Mouse (Mus musculus) forebrain, embryonic 12.5 days (tissue): ENCODE results near the gene Dido1. TPM values are rescaled to one million over a fixed set of nuclear protein-coding genes. Genes with fewer than 3 reads are reported as not detected.

Source experiments
- ATAC-seq: fragments of 200-750 bp; cut with Nextera tagmentation; 2 replicates; pipeline ENCODE4 v1.8.0; 2017; ENCODE audit warnings: moderate TSS enrichment; ENCODE audit not compliant: low FRiP score
- H3K27ac ChIP-seq: fragments of 300-500 bp; sonication (generic); 2 replicates; pipeline ENCODE4 v1.5.1; 2016; ENCODE audit warnings: mild to moderate bottlenecking
- H3K27me3 ChIP-seq: fragments of 300-500 bp; sonication (generic); 2 replicates; pipeline ENCODE4 v1.6.1; 2016; ENCODE audit warnings: mild to moderate bottlenecking
- H3K36me3 ChIP-seq: fragments of 300-500 bp; sonication (generic); replicated peaks from 2 replicates; pipeline ENCODE4 v1.6.1; 2016; ENCODE audit warnings: mild to moderate bottlenecking
- H3K4me1 ChIP-seq: fragments of 300-500 bp; sonication (generic); 2 replicates; pipeline ENCODE4 v1.6.1; 2016
- H3K4me2 ChIP-seq: fragments of 300-500 bp; sonication (generic); 2 replicates; pipeline ENCODE4 v1.6.1; 2016; ENCODE audit warnings: mild to moderate bottlenecking, moderate library complexity
- H3K4me3 ChIP-seq: fragments of 300-500 bp; sonication (generic); replicated peaks from 2 replicates; pipeline ENCODE4 v1.5.1; 2016; ENCODE audit warnings: mild to moderate bottlenecking
- H3K9ac ChIP-seq: fragments of 300-500 bp; sonication (generic); 2 replicates; pipeline ENCODE4 v1.6.1; 2016; ENCODE audit warnings: mild to moderate bottlenecking
- H3K9me3 ChIP-seq: fragments of 300-500 bp; sonication (generic); 2 replicates; pipeline ENCODE4 v1.6.1; 2016
- WGBS: fragments of 180-500 bp; shearing (Covaris S2); methylation state at CpG from one replicate; pipeline ENCODE4 v1.1.7; 2016; 5-methylcytosine and 5-hydroxymethylcytosine counted together
- polyA plus RNA-seq: library from polyadenylated mRNA; unstranded; fragments of >200 nt; fragmentation: Nextera tagmentation; extraction: Ambion mirVana; gene quantifications from 2 replicates; pipeline ENCODE4 v1.2.1, GENCODE M21; 2016

The Dido1 gene
- polyA plus RNA-seq, 1 experiment from 2014 or later = 42.2 TPM

DNA sequence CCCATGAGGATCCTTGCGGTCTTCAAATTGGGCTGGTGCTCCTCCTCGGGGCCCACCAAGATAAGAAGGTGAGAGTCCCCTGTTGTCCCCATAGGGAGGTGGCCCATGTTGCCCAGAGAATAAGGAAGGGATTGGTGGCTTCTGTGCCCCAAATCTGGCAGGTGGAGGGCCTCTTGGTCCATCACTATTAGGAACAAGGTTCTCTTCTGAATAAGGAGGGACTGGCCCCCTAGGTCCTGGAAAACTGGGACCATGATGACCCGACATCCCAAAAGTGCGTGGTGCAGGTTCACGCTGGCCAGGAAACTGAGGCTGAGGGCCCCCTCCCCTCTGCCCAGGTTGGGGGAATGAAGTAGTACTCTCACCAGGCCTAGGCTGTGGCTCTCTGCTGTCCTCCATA lies 49.3 kb downstream of the Dido1 start:
- H3K4me2 ChIP-seq = no peak overlapping the region
- H3K36me3 ChIP-seq = peaks cover 29% of the 10 kb centered on the region
- H3K4me3 ChIP-seq = no peak overlapping the region
- no peaks in the 10 kb centered on the region for H3K9me3 ChIP-seq
- ATAC-seq = no peak
- no peak overlapping the region for H3K9ac ChIP-seq
- peaks cover 8% of the 10 kb centered on the region for H3K4me1 ChIP-seq
- no peaks in the 10 kb centered on the region for H3K27me3 ChIP-seq
- 95% methylated on average over 5 of the region's 5 CpGs for WGBS
- H3K27ac ChIP-seq = no peak overlapping the region

DNA sequence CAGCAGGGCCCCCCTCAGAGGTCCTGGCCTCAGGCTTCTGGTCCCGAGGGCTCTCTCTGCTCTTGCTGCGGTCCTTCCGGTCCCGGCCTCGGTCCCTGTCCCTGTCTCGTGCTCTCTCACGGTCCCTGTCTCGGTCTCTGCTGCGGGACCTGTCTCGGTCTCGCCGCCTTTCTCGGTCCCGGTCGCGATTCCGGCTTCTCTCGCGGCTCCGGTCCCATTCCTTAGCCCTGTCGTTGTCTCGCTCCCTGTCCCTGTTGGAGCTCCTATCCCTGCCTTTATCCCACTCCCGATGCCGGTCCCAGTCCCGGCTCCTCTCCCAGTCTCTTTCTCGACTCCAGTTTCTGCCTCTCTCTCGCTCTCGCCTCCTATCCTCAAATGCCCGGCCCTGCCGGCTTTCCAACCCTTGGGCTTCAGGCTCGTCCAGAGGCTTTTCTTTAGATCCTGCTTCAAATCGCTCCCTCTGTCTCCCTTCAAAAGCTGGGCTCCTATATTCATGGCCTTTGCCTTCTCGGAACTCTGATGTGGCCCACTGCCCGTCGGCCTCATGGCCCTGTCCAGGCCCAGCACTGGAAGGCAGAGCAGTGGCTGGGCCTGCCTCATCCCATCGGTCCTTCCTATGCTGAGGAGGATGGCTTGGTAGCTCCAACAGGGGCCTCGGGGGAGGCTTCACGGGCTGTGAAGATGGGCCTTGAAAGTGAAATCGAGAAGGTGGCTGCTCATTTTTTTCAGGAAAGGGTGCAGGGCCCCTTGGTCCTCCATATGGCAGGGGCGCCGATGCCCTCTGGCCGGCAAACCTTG lies 50.2 kb downstream of the Dido1 start:
- H3K27ac ChIP-seq = no peak overlapping the region

DNA sequence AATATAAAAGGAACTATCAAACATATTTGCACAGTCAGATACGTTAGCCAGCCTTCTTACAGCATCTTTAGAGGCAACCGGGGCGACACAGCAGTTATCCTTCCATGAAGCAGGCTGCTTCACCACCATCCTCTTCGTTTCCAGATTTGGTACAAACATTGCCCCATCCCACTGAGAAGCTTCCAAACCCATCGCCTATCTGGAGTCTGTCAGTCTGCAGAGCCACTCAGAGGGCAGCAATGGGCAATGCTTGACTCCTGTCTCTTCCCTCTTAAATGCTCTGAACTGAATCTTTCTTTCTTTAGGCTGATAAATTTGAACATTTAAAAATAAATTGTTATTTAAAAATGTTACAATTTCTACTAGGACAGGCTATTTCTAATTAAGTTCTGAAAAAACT lies 51.4 kb downstream of the Dido1 start:
- Histone ChIP-seq H3K9me3 (no peaks in the 10 kb centered on the region), H3K4me2 (no peak overlapping the region), H3K36me3 (peaks cover 21% of the 10 kb centered on the region), H3K4me1 (peaks cover 12% of the 10 kb centered on the region), H3K27me3 (no peaks in the 10 kb centered on the region), H3K27ac (no peak overlapping the region), H3K4me3 (no peak overlapping the region), H3K9ac (no peak overlapping the region)
- 89% methylated on average over 5 of the region's 5 CpGs for WGBS
- ATAC-seq = no peak

More for the DNA sequence above, 50.2 kb downstream of the Dido1 start:
- H3K4me1 ChIP-seq = peaks cover 12% of the 10 kb centered on the region
- peak; percentile 28; the same call in 1 of the 2 replicates for ATAC-seq
- WGBS = 25% methylated on average over 42 of the region's 42 CpGs
- H3K9me3 ChIP-seq = no peaks in the 10 kb centered on the region
- peak overlapping the region; percentile 44; the same call in 1 of the 2 replicates for H3K9ac ChIP-seq
- peaks cover 21% of the 10 kb centered on the region for H3K36me3 ChIP-seq
- H3K27me3 ChIP-seq = no peaks in the 10 kb centered on the region
- H3K4me2 ChIP-seq = peak overlapping the region; percentile 48
- H3K4me3 ChIP-seq = peak overlapping the region; percentile 19

GRCm38 (mm10) chr2:180657394-180658013 lies 52.3 kb downstream of the Dido1 start:
- H3K27ac ChIP-seq = no peak overlapping the region
- H3K4me2 ChIP-seq = no peak overlapping the region
- ATAC-seq = peak; percentile 70; the same call in 1 of the 2 replicates
- H3K4me3 ChIP-seq = no peak overlapping the region
- H3K36me3 ChIP-seq = peaks cover 21% of the 10 kb centered on the region
- H3K4me1 ChIP-seq = peaks cover 12% of the 10 kb centered on the region
- no peak overlapping the region for H3K9ac ChIP-seq
- 69% methylated on average over 4 of the region's 4 CpGs for WGBS
- no peaks in the 10 kb centered on the region for H3K27me3 ChIP-seq
- H3K9me3 ChIP-seq = no peaks in the 10 kb centered on the region

DNA sequence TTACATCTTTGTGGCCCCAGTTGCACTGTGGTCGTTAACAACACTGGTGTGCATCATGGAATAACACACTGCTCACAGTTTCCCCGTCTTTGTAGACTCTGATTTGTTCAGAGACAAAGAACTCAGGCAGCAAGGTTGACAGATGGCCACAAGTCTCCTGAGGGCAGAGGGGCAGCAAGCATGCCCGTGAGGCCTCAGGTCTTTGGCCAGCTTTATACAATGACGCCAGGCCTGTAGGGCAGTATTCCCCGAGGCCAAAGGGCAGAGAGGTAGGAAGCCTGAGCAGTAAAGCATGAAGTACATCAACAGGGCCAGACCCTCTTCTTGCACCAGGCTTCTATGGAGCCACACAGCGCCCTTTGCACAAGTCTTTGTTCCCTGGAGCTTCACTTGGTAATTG lies 54.6 kb downstream of the Dido1 start:
- H3K4me3 ChIP-seq = no peak overlapping the region
- ATAC-seq = no peak
- no peaks in the 10 kb centered on the region for H3K36me3 ChIP-seq
- H3K27ac ChIP-seq = no peak overlapping the region
- no peaks in the 10 kb centered on the region for H3K27me3 ChIP-seq
- WGBS = 54% methylated on average over 6 of the region's 6 CpGs
- no peak overlapping the region for H3K9ac ChIP-seq
- H3K4me1 ChIP-seq = peaks cover 12% of the 10 kb centered on the region
- no peaks in the 10 kb centered on the region for H3K9me3 ChIP-seq
- H3K4me2 ChIP-seq = no peak overlapping the region

DNA sequence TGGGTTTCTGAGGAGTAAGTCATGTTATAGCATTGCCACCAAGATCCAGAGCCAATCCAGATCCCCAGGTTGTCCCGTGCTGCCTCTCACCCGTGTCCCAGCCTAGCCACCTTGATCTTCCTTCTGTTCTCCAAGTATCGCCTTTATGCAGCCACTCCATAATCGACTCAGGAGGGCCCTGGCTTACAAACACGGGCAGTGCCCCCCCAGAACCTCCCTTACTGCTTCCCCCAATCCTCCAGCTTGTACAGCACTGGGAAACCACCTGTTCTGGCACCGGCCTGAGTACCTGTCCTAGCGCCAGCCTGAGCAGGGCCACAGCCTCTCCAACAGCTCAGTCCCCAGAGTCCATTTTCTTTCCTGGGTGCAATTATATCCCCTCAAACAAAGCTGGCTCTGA lies 55.1 kb downstream of the Dido1 start:
- WGBS = 83% methylated on average over 7 of the region's 7 CpGs
- ATAC-seq = no peak

DNA sequence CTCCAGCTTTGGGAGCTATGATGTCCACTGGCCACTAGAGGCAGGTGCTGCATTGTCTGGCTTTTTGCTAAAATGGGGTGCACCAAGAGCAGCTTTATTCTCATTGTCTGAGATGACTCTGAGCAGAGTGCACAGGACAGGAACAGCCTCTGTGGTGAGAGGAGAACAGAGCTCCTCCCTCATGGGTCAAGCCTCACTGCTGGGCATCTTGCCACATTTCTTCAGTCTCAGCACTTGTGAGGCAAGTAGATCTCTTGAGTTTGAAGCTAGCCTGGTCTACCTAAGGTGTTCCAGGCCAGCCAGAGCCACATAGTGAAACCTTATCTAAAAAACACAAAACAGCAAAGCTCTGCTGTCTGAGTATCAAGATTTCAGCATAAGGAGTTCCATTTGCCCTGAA lies 63.0 kb downstream of the Dido1 start:
- H3K4me1 ChIP-seq = peaks cover 5% of the 10 kb centered on the region
- H3K27me3 ChIP-seq = peaks cover 37% of the 10 kb centered on the region
- no peak overlapping the region for H3K9ac ChIP-seq
- no peak overlapping the region for H3K27ac ChIP-seq
- no peak overlapping the region for H3K4me3 ChIP-seq
- peaks cover 21% of the 10 kb centered on the region for H3K9me3 ChIP-seq
- no peaks in the 10 kb centered on the region for H3K36me3 ChIP-seq
- no peak overlapping the region for H3K4me2 ChIP-seq
- no peak for ATAC-seq

More for the DNA sequence above, 55.1 kb downstream of the Dido1 start:
- Histone ChIP-seq H3K4me2 (no peak overlapping the region), H3K4me1 (peaks cover 9% of the 10 kb centered on the region), H3K9me3 (no peaks in the 10 kb centered on the region), H3K27me3 (no peaks in the 10 kb centered on the region), H3K27ac (no peak overlapping the region), H3K36me3 (no peaks in the 10 kb centered on the region), H3K9ac (no peak overlapping the region), H3K4me3 (no peak overlapping the region)

GRCm38 (mm10) chr2:180643626-180644025 lies 66.2 kb downstream of the Dido1 start:
- Histone ChIP-seq H3K4me2 (no peak overlapping the region), H3K9me3 (peaks cover 21% of the 10 kb centered on the region), H3K9ac (no peak overlapping the region), H3K27me3 (peaks cover 61% of the 10 kb centered on the region), H3K36me3 (no peaks in the 10 kb centered on the region), H3K27ac (no peak overlapping the region), H3K4me3 (no peak overlapping the region), H3K4me1 (peaks cover 6% of the 10 kb centered on the region)
- no peak for ATAC-seq

GRCm38 (mm10) chr2:180642555-180643260 lies 67.1 kb downstream of the Dido1 start, which contains the start of gene Tcfl5:
TSS of gene Tcfl5 (minus strand) at chr2:180642708.
- Histone ChIP-seq H3K9ac (no peak within 1 kb of the TSS), H3K4me1 (peaks cover 6% of the 10 kb centered on the region), H3K4me2 (peak within 1 kb of the TSS; percentile 44), H3K9me3 (peaks cover 21% of the 10 kb centered on the region), H3K27ac (no peak within 1 kb of the TSS), H3K36me3 (no peaks in the 10 kb centered on the region), H3K4me3 (peak within 1 kb of the TSS; percentile 37), H3K27me3 (peaks cover 56% of the 10 kb centered on the region)
- 3% methylated on average over 41 of the region's 56 CpGs for WGBS
- ATAC-seq = no peak

GRCm38 (mm10) chr2:180641576-180642554 lies 67.9 kb downstream of the Dido1 start:
- Histone ChIP-seq H3K36me3 (no peaks in the 10 kb centered on the region), H3K27me3 (peaks cover 55% of the 10 kb centered on the region), H3K9ac (no peak overlapping the region), H3K27ac (no peak overlapping the region), H3K4me1 (peaks cover 6% of the 10 kb centered on the region), H3K4me2 (peak overlapping the region; percentile 44), H3K4me3 (peak overlapping the region; percentile 37), H3K9me3 (peaks cover 21% of the 10 kb centered on the region)
- 0 out of 2 replicates have a peak, but pooled peaks have one; percentile 20 for ATAC-seq
- whole genome bisulfite sequencing = 1% methylated on average over 81 of the region's 112 CpGs

DNA sequence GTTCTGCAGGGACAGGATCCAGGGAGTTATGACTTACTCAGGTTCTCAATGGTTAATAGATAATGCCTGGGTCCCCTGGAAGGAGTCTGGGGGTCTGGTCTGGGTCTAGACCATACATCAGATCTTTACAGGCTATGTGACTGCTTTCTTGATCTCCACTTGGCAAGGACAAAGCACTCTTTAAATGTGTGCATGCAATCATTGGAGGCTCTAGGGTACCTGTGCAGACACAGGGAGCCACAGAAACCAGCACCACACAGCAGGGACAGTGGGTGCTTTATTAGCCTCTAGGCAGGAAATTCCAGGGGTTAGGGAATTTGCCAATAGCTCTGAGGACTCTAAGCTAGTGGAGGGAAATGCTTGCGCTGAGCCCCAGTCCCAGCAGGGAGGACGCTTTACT lies 97.9 kb downstream of the Dido1 start:
- H3K4me1 ChIP-seq = no peaks in the 10 kb centered on the region
- H3K4me3 ChIP-seq = no peak overlapping the region
- H3K9me3 ChIP-seq = no peaks in the 10 kb centered on the region
- H3K27ac ChIP-seq = no peak overlapping the region
- 88% methylated on average over 2 of the region's 2 CpGs for WGBS
- H3K36me3 ChIP-seq = no peaks in the 10 kb centered on the region
- ATAC-seq = no peak
- no peaks in the 10 kb centered on the region for H3K27me3 ChIP-seq
- no peak overlapping the region for H3K4me2 ChIP-seq
- H3K9ac ChIP-seq = no peak overlapping the region
